Mouse (Mus musculus): ENCODE data around the gene Mrc2.

- TF ChIP-seq CTCF (IDR thresholded peaks at IDR 0.05; ENCODE audit: low read depth) (no peak), EP300 (IDR thresholded peaks at IDR 0.05; ENCODE audit: low read depth) (no peak)
Observed at GRCm38 (mm10) chr11:105313633-105314014, 21.2 kb downstream of the Mrc2 start.
